Mouse (Mus musculus) lung, postnatal 0 days (tissue): ENCODE data around the gene Kif19a.

Source experiments
- CTCF ChIP-seq: IDR thresholded peaks from 2 replicates; pipeline ENCODE4 v1.5.1; 2016; ENCODE audit warnings: antibody characterized with exemption, mild to moderate bottlenecking
- EP300 ChIP-seq: IDR thresholded peaks from 2 replicates; pipeline ENCODE4 v1.6.1; 2016; ENCODE audit warnings: antibody characterized with exemption, mild to moderate bottlenecking, control low read depth

GRCm38 (mm10) chr11:114736913-114737624, 28.1 kb upstream of the Kif19a start:
- peak; percentile 73 for TF ChIP-seq CTCF
- no peak for TF ChIP-seq EP300
